Mouse (Mus musculus) brown adipose tissue, adult 24 weeks (tissue): ENCODE data around the gene Odc1. TPM values are rescaled to one million over a fixed set of nuclear protein-coding genes. Genes with fewer than 3 reads are reported as not detected.
"Not testable (repeated sequence)": the region's sequence is repeated elsewhere in the genome, so short reads cannot be mapped to it uniquely, and the experiment has no call there.

Experiments used
- H3K27ac ChIP-seq: fragments of 200-500 bp; replicated peaks from 2 replicates; pipeline ENCODE4 v1.5.1; 2012; ENCODE audit warnings: low read depth, mild to moderate bottlenecking, low read length
- H3K4me1 ChIP-seq: fragments of 200-500 bp; 2 replicates; pipeline ENCODE4 v1.6.1; 2012; ENCODE audit warnings: low read length, mixed read lengths; ENCODE audit not compliant: control insufficient read depth, insufficient read depth, insufficient read length
- H3K4me3 ChIP-seq: fragments of 200-500 bp; 2 replicates; pipeline ENCODE4 v1.5.1; 2012; ENCODE audit warnings: low read depth, mild to moderate bottlenecking, low read length, moderate library complexity; ENCODE audit not compliant: insufficient read depth
- polyA plus RNA-seq: library from polyadenylated mRNA; stranded (reverse); fragments of >200 nt; gene quantifications from 2 replicates; pipeline ENCODE4 v1.2.4, GENCODE M21; 2012; ENCODE audit not compliant: missing spikeins, insufficient read depth, insufficient read length

The Odc1 gene
- polyA plus RNA-seq, 1 experiment, result 69.4 TPM

DNA sequence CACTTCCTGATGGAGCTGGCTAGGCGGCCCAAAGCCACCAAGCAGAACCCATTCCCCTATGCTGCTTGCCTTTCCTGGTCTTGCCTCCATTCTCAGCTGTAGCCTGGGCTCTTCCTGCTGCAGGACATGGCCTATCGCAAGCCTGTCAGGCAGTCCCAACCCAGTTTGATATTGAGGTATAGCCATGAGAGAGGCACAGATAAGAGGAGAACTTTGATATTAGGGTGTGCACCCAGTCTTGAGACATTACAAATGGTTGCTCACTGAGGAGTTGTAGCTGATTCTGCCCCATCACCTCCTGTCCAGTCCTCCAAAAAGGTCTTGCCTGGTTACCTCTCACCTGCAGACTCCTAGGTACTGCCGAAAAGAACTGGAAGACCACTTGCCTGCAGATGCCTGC lies 6.5 kb upstream of the Odc1 start:
- H3K27ac ChIP-seq, result no peak overlapping the region
- no peak overlapping the region for H3K4me3 ChIP-seq
- no peaks in the 10 kb centered on the region for H3K4me1 ChIP-seq

- H3K4me3 ChIP-seq, result no peak overlapping the region
- no peak overlapping the region for H3K27ac ChIP-seq
- no peaks in the 10 kb centered on the region for H3K4me1 ChIP-seq
Measured at GRCm38 (mm10) chr12:17539041-17539440, 5.6 kb upstream of the Odc1 start.

DNA sequence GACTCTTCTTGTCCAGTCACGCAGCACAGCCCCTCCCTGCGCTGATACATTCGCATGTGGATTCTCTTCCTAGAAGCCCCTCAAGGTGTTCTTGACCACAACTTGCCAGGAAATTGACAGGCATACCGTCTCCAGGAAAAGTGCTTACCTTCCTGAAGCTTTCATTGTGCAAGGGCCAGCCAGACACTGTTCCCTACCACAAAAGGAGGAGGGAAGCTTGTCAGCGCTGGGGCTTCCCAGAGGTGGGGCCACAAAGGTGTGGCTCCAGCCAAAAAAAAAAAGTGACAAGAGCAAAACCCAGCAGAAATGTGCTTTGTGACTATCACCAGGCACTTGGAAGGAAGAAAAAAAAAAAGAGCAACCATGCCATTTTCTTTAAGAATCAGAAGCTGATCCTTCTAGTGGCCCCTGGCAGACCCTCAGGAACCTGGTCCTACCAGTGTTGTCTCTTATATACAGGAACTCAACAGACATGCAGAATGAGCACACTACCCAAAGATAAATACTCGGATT lies 4.5 kb upstream of the Odc1 start:
- Histone ChIP-seq H3K4me1 (no peaks in the 10 kb centered on the region), H3K27ac (no peak overlapping the region), H3K4me3 (no peak overlapping the region)

- Histone ChIP-seq H3K4me3 (peak overlapping the region; percentile 78), H3K27ac (peak overlapping the region; percentile 18; the same call in 1 of the 2 replicates), H3K4me1 (peaks cover 2% of the 10 kb centered on the region; the same call in 1 of the 2 replicates)
Measured at GRCm38 (mm10) chr12:17545107-17545571, 545 bp downstream of the Odc1 start.

GRCm38 (mm10) chr12:17545884-17546283 lies 1.3 kb downstream of the Odc1 start:
- Histone ChIP-seq H3K4me3 (peak overlapping the region; percentile 25), H3K4me1 (peaks cover 2% of the 10 kb centered on the region), H3K27ac (no peak overlapping the region)

- H3K4me3 ChIP-seq, H3K27ac ChIP-seq, H3K4me1 ChIP-seq: not testable (repeated sequence)
Measured at GRCm38 (mm10) chr12:17547552-17547951, 3.0 kb downstream of the Odc1 start.

GRCm38 (mm10) chr12:17548505-17548904 lies 3.9 kb downstream of the Odc1 start:
- Histone ChIP-seq H3K27ac (no peak overlapping the region), H3K4me3 (no peak overlapping the region), H3K4me1 (peaks cover 2% of the 10 kb centered on the region)

- H3K4me1 ChIP-seq, H3K27ac ChIP-seq, H3K4me3 ChIP-seq: not testable (repeated sequence)
Measured at GRCm38 (mm10) chr12:17549421-17549820, 4.8 kb downstream of the Odc1 start.

- no peak overlapping the region for H3K27ac ChIP-seq
- H3K4me3 ChIP-seq, result no peak overlapping the region
- H3K4me1 ChIP-seq, result no peaks in the 10 kb centered on the region; the same call in 1 of the 2 replicates
Measured at GRCm38 (mm10) chr12:17551208-17551995, 6.8 kb downstream of the Odc1 start.

- Histone ChIP-seq H3K4me1 (no peaks in the 10 kb centered on the region; the same call in 1 of the 2 replicates), H3K27ac (no peak overlapping the region), H3K4me3 (no peak overlapping the region)
Measured at GRCm38 (mm10) chr12:17552420-17552819, 7.8 kb downstream of the Odc1 start.

GRCm38 (mm10) chr12:17552949-17553348 lies 8.4 kb downstream of the Odc1 start:
- H3K4me1 ChIP-seq, result no peaks in the 10 kb centered on the region; the same call in 1 of the 2 replicates
- no peak overlapping the region for H3K4me3 ChIP-seq
- H3K27ac ChIP-seq, result no peak overlapping the region

DNA sequence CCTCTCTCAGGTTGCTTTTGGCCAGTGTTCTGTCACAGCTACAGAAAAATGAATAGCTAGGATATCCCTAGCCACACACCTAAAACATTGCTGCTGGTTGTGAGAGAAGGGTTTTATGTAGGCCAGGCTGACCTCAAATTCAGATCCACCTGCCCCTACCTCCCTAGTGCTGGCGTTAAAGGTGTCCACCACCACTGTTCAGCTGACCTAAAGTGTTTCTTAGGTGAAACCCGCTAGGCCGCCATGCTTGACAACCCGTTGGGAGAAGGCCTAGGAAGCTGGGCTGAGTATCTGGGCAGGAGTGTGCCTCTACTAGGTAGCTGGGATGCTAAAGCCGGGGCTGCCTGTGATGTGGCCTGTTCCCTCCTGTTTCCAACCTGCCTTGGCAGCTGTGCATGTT lies 9.0 kb downstream of the Odc1 start:
- H3K4me3 ChIP-seq, result no peak overlapping the region

GRCm38 (mm10) chr12:17554200-17554951 lies 9.8 kb downstream of the Odc1 start:
- H3K27ac ChIP-seq, result no peak overlapping the region
- H3K4me3 ChIP-seq, result no peak overlapping the region
- no peaks in the 10 kb centered on the region; the same call in 1 of the 2 replicates for H3K4me1 ChIP-seq

More for the DNA sequence above, 9.0 kb downstream of the Odc1 start:
- Histone ChIP-seq H3K27ac (no peak overlapping the region), H3K4me1 (no peaks in the 10 kb centered on the region; the same call in 1 of the 2 replicates)

- Histone ChIP-seq H3K4me1 (no peaks in the 10 kb centered on the region), H3K4me3 (no peak overlapping the region), H3K27ac (no peak overlapping the region)
Measured at GRCm38 (mm10) chr12:17556430-17557343, 12.1 kb downstream of the Odc1 start.
